Mouse (Mus musculus) c-Kit-positive CD71-positive TER-119-negative erythroid progenitor cells, embryonic 14.5 days (primary cell): ENCODE data around the gene Col6a4.

Experiments
- DNase-seq: peaks from one replicate; pipeline ENCODE4 v3.0.0-alpha.2; 2013; ENCODE audit warnings: low read depth

The Col6a4 gene

DNA sequence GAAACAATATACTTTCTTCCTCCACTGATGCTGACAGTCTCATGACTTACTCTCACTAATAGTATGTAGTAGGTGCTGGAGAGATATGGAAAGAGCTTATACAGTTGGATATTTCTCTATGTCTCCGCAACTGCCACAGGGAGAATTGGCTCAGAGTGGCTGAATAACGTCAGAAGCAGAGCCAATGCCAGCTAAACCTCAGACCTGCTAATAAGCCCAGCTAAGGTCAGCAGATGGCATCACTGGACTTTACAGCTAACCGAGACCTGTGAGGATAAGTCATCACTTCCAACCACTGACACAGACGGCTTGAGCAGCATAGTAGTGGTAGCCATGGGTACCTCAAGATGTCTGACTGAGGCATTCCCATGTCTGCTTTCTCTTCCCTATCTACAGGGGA, 22.6 kb downstream of the Col6a4 start:
- no peak for DNase-seq

DNA sequence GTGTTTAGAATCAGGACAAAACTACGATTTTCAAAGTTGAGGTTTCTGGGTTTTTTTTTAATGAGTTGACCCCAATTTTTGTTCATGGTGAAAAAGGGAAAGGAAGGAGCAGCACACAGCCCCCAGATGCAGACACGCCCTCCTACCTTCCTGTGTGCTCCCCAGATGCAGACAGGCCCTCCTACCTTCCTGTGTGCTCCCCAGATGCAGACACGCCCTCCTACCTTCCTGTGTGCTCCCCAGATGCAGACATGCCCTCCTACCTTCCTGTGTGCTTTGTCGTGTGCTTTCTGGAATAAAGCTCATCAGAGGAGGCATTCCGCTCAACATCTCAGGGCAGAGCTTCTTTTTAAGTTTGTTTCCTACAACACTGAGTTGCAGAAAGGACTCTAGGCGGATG, 24.9 kb downstream of the Col6a4 start:
- no peak for DNase-seq

DNA sequence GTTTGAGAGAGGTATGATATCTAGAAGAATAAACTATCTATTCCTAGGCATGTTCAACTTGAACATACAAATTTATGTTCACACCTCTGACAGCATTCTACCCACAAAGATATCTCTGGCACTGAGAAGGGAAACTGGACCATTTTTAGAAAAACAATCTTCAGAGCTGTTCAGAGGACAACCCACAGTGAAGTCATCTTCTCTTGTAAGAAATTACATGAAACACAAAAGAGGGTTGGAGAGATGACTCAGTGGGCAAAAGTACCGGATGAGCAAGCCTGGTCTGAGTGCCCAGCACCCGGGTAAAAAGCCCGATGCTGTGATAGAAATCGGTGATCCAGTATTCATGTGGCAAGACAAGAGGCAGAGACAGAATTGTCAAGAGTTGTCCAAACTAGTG, 43.1 kb downstream of the Col6a4 start:
- no peak for DNase-seq

DNA sequence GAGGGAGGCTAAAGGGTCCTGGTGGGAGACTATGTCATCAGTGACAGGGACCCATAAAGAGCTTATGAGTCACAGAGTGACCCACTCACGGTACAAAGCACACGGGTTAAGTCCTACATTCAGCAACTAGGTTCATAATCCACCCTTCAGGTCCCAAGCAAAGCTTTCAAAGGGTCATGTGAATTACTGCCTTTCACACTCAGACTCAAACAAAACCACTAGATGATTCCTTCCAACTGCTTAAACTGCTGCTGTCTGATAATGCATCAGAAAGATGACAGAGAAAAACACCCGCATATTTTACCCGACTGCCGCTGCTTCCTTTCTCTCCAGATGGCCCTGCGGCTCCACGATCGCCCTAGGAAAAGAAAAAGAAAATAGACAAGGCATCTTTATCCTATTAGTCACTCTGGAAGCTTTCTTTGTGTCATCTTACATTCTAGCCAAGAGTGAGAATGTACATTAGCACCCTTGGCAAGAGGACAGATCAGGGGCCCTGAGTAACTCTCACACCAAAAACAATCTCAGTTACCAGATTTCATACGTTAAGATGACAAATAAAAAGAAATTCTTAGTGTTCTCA, 52.6 kb downstream of the Col6a4 start:
- no peak for DNase-seq

DNA sequence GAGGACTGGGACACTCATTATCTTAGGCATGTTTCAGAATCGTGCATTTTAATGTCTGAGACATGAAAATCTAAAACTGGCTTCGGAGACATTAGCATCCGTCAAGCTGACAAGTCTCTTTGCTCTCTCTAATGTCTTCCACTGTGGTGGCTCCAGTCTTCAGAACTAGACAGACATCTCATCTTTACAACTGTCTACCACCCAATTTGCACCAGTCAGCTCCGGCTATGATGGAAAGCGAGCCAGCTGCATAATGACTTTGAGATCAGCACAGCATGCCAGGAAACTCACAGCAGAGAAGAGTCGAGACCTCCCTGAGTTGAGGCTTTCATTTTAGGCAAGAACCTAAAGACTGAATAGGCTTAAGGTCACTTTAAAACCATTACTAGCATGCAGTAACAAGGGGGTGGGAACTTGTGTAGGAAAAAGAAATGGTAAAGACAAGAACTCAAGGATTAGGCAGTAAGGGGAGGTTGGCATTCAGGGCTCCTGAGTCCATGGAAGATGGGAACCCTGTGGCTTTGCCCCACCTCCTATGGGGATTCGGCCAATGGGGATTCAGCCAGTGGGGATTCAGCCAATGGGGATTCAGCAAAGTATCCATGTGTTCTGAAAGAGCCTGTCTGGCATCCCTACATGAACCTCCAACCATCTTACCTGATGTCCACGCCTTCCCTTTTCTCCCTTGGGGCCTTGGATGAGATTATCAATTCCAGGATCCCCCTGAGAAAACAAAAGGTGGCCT, 56.5 kb downstream of the Col6a4 start:
- DNase-seq: no peak

DNA sequence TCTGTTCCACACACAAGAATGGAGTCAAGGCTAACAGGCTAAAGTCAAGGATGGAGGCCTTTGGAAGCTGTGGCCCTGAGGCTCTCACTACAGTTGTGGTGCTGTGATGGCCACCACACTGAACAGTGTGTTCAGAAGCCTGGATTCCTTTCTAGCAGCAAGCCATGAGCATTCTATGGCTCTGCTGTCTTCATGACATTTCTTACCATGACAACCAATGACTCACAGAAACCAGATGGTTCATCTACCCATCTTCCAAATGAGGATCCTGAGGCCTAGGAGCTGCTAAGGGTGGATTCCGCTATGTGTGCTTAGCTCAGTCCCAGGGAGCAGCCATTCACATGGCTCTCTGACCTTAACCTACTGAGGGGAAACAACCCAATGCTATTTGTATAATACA, 57.3 kb downstream of the Col6a4 start:
- DNase-seq: no peak

DNA sequence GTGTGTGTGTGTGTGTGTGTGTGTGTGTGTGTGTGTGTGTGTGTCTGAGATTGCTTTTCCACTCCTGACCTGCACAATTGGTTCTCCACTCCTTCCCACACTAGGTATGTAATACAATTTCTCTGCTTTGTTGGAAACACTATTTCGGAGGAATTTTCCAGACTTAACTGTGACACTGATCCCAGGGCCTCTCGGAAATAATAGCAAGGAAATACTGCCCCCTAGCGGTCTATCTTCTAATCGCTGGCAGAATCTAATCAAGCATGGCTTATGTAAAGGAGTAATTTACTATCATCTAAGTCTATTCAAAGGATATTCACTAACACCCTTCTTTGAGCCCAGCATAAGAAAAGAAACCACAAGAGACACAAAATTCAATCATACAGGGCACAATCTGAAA, 57.7 kb downstream of the Col6a4 start:
- peak; percentile 8 for DNase-seq

DNA sequence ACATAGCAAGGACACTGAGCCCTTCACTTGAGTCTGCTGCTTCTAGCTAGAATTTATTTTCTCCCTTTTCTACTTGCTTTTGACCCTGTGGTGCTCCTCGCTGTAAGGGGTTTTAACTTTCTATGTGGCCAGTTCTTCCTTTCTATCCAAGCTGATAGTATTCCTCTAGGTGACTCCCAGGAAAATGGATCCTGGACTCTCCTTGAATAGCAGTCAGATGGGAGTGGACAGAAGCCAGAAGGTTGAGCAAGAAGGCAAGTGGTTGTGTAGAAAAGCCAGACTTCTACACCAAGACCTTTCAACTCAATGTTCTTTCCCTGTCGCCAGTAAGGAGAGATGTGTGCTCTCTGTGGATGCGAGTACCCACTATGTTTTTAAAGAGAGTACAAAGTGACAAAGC, 80.9 kb downstream of the Col6a4 start:
- DNase-seq: no peak

DNA sequence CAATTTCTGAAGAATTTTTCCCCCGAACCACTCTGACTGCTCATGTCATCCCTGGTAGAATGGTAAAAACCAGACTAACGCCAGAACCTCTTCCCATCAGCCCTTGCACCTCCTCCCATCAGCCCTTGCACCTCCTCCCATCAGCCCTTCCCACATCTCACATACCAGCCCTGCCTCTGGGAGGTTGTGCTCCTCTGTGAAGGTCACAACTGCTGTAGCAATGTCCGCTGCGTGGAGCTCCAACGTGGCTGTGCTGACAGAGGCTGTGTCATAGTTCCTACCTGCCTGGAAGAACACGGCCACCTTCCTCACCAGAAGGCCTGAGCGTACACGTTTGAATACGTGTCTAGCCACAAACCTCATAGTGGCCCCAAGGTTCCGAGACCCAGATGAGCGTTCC, 83.4 kb downstream of the Col6a4 start:
- DNase-seq: no peak

DNA sequence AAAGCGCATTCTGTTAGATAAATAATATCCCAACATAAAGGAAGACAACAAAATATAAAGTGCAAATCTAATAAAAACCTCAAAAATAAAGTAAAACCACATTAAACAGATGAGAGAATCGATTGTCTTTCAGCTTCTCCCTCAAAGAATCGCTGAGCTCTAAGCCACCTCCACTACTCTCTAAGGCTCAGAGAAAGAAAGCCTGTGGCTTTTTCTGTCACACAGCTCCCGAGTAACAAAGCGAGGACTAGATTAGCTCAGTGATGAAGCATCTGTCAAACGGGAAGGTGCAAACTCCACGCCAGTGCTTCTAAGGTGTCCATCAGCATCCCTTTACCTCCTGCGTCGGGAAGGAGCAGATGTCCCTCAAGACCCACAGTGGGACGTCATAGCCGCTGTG, 98.6 kb downstream of the Col6a4 start:
- no peak for DNase-seq

DNA sequence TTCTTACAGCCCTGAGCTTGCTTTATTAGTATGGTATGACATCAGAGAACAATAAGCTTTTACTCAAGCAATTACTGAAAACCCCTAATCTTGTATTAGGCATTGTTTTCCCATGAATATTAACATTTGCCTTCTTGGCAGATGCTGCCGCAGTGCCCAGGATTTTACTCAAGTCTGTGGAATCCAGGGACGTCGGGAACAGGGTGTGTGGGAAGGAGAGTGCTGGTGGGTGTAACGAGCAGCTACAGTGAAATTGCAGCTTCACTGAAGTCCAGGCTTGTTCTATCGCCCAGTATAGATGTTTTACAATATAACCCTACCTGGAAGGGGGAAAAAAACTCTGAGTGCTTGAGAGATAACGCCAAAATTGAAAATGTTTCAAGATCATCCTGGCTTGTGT, 104.2 kb downstream of the Col6a4 start:
- no peak for DNase-seq

DNA sequence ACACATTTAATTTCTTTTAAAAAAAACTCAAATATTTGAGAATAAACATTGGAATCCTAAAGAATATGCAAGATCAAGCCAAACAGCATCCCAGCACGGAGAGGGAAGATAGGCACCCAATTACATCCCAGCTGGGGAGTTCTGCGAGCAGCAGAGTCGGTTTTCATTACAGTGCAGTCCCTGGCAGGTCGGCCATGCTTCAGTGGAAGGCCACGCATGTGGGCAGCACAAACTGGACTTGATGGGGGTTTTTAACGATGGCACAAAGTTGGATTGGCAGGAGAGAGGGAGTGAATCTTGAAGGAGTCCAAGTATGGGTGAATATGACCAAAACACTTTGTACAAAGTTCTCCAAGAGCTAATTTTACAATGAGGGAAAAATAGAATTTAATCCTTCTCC, 106.5 kb downstream of the Col6a4 start:
- no peak for DNase-seq

DNA sequence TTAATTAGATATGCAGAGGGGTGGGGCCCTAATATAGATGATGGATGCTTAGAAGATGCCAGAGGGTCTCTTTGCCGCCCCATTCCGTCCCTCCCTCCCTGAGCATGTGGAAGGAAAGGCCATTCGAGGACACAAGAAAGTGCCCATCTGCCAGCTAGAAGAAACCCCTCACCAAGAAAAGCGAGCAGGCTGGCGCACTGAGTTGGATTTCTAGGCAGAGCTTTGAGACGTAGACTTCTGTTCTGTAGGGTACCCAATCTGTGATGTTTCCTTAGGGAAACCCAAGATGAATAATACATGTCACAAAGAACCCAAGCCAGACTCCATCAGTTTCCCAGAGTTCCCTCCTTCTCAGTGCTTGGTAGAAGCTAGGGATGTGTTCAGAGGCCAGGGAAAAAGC, 107.1 kb downstream of the Col6a4 start:
- no peak for DNase-seq

DNA sequence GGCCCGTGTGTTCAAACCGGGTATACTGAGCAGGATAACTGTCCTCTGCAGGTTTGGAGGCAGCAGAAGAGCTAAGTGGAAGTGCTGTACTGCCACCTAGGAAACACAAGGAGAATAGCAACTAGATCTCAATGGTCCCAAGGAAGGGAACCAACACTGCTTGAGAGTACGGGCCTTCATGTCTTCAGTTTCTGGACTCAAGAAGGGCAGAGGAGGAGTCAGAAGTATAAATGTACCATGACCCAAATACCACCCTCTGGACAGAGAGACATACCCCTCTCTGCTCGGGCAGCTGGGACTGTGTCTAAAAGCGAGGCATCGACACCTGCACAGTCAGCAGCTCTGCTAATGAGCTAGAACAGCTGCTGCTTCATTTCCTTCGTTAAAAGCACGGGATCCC, 108.5 kb downstream of the Col6a4 start:
- no peak for DNase-seq

DNA sequence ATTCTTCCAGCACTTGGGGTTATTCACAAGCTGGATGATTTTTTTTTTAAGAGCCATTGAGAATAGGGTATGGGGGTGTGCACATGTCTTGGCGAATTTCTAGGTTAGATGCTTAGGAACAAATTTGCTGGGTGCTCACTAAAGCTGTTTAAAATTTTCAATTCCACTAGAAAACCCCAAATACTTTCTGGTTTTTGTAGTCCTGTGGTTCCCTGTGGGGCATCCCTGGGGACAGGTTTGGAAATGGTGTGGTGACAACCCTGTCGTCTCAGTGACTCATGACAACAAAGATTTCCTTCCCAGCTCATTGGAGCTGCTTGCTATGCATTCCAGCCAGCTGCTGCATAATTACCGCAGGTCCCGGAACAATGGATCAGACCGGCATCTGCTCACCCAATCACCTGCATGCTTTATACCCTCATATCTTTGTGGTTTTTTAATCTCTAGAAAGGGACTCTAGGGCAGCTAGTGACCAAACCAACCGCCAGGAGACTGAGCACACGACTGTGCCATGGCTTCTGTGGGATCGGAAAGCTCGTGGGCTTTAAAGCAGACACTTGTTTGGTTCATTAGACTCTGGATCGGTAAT, 111.6 kb downstream of the Col6a4 start:
- DNase-seq: no peak

DNA sequence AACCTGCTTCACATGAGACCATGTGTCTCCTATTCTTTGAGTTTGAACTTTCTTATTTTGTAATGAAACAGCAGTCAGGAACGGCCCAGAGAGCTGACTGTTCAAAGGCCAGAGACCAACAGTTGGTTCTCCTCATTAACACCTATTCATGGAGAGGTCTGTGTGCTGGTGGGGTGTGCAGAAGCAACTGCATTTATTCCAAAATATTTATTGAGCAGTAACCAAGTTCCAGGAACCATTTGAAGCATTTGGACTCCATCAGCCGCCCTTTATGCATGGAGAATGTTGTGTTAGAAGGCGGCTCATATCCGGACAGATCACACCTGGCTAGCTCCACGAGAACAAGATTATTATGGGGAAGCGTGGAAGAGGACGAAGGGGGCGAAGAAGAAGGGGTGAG, 118.1 kb downstream of the Col6a4 start:
- no peak for DNase-seq

DNA sequence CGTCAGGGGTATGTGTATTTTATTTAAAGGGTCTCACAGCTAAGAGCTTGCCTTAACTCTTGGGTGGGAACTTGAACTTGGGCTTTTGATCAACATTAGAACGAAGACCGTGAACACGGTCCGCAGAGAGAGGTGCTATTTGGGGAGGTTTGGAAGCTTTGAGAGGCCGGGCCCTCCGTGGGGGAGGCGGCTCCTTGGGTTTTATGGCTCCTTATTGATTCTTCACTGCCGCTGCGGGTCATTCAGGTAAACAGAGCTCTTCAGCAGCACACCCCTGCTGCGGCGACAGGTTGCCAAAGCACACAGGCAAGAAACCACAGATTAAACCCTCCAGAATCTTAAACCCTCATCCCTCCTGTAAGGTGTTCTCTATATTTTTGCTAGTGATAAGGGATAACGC, 119.7 kb downstream of the Col6a4 start:
- no peak for DNase-seq

DNA sequence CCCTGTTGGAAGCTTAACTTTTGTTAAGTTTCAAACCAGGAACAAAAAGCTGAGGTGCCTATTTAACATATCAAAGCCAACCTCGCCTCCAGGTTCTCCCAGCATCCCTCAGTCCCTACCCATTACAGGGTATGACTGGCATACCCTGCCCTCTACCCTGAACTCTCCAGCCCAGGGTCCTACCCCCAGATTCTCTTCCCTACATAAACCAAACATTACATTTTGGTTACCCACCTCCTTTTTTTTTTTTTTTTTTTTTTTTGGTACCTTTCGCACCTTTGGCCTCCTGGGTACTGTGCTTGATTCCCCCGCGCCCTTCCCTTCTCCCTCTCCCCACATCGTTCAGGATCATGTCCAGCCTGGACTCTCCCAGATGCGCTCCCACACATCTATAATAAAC, 120.3 kb downstream of the Col6a4 start:
- no peak for DNase-seq

DNA sequence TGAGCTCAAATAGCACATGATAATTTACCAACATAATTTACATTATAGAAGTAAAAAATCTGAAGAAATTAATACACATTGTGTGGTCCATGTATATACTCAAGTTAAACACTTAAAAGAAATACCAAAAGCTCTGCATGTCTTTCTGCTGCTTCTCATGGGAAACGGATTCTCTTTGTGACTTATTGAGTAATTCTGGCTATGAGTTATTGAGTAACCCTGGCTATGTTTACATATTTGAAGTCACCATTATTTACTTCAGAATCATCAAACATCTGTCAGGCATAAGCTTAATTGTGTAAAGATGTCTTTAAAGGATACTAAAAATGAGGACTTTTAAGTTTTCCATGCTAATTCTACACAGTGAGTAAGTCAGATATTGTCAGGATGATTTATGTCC, 122.8 kb downstream of the Col6a4 start:
- no peak for DNase-seq

DNA sequence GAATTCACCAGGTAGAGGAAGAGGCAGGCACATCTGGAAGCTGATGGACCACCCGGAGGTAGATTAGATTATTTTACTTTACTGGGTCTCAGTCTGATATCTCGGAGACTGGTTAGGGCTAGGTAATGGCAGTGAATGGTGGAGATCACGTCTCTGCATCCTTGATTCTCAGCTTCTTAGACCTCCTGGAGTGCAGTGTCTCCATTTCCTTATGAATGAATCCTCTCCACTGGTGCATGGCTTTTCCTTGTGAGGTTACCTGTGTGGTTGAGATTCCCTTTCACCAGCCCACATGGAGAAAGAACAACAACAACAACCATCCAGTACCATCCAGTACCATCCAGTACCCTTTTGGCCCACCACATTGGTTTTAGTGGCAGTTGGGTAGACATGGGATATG, 124.6 kb downstream of the Col6a4 start:
- DNase-seq: no peak

DNA sequence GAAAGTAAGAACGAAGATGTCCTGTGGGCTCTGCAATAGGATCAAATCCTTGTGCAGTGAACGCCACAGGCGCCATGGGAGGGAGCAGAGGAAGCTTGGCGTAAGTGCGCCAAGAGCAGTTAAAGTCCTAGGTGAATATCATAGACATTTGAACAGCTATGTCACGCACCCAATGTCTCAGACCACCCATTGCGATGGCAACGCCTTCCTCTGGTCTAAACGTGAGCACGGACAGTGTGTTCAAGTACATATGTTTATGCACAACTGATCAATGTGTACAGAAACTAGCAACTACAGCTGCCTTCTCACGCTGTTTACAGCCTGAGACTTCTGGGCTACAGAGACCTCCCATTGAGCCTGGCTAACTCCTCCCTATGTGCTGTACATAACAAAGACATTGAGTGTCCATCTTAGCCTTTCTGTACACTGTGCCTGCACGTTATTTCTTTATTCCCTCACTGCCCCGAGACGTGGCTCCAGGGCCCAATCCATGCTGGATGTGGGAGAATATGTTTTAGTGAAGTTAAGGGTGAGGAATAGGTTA, 125.2 kb downstream of the Col6a4 start:
- no peak for DNase-seq

DNA sequence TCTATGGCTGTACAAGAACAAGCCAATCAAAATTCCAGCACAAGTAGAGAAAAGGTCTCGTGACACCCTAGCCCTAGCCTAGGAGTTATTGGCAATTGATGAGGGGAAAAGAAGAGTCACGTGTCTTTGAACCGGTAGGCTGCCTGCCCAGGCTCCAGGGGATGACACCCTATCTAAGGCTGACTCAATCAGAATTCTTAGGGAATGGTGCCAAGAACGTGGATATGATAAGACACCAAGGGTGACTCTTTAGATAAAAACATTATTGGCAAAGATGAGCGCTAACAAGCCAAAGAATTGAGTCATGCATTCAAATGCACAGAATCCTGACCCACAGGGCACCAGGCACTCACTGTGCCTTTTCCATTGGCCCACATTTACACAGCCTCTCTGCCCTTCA, 125.7 kb downstream of the Col6a4 start:
- no peak for DNase-seq

DNA sequence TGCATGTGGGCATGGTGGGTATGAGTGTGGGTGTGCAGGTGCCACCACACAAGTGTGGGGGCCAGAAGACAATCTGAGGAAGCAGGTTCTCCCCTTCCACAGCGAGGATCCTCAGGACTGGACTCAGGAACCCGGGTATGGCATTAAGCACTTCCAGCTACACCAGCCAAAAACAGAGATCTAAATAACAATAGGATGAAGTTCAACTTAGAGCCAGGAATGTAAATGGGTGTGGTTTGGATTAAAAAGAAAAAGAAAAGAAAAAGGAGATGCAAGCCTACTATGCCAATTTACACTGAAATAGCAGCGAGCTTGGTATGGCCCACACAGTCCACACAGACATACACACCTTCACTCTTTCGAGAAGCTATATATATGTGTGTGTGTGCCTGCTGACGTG, 128.6 kb downstream of the Col6a4 start:
- no peak for DNase-seq

DNA sequence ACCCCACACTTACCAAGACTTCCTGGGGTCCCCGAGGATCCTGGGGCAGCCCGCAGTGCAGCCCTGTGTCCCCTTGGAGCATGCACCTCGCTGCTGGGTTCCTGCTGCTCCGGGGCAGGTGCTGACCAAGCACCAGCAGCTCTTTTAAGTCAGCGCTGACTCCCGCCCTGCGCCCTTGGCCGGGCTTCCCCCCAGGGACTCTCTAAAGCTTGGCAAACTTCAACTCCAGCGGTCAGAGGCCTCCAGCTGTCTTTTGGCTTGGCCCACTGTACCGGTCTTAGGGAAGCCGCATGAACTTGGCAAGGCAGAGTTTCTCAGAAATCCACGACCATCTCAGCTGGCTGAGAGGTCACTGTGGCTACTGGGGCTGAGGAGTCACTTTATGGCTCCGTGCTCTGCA, 136.1 kb downstream of the Col6a4 start, which contains the start of gene Col6a5:
Gene Col6a5 (minus strand): TSS at position 111 of the 400 bp plus-strand sequence.
- no peak for DNase-seq
